Mouse (Mus musculus) left cerebral cortex, adult 11 months (tissue): ENCODE data around the gene Gpnmb.

Experiments
- DNase-seq: peaks from one replicate; pipeline ENCODE4 v3.0.0; 2022; ENCODE audit warnings: low spot score

Gene Gpnmb

GRCm38 (mm10) chr6:49031230-49031629, 5.1 kb upstream of the Gpnmb start:
- DNase-seq = no peak

- DNase-seq = no peak
Measured at GRCm38 (mm10) chr6:49032783-49033182, 3.6 kb upstream of the Gpnmb start.

GRCm38 (mm10) chr6:49037268-49037662, 919 bp downstream of the Gpnmb start:
- DNase-seq = no peak

GRCm38 (mm10) chr6:49039470-49040180, 3.3 kb downstream of the Gpnmb start:
- no peak for DNase-seq

DNA sequence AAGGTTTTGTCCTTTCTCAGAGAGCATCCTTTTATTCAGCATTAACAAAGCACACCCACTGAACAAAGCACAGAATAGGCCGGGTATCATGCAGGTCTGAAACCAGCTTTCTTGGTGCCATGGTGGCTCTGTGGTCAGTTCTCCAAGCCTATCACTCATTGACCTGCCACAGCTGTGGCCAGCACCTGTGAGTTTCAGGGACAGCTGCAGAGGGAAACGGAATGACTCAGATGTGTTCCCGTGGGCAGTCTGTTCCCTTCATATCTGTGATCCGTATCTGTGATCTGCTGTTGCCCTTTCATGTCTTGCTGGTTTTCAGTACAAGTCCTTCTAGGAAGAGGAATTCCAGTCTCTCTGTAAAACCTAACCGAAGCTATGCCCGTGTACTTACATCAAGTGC, 10.2 kb downstream of the Gpnmb start:
- no peak for DNase-seq

DNA sequence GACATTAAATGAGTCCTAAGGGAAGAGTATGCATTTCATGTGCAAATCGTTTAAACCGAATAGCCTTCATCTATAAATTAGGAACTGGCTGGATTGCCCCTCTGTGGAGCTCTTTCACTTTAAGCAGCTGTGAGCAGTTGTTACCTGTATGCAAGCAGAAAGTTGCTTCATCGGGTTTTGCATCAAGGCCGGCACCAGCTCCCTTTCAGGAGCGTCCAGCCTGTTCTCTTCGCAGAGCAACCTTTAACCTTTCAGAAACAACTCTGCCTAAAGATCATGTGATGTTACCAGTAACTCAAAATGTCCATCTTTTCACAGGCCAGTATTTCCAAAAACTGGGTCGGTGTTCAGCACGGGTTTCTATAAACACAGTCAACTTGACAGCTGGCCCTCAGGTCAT, 10.6 kb downstream of the Gpnmb start:
- DNase-seq = no peak

DNA sequence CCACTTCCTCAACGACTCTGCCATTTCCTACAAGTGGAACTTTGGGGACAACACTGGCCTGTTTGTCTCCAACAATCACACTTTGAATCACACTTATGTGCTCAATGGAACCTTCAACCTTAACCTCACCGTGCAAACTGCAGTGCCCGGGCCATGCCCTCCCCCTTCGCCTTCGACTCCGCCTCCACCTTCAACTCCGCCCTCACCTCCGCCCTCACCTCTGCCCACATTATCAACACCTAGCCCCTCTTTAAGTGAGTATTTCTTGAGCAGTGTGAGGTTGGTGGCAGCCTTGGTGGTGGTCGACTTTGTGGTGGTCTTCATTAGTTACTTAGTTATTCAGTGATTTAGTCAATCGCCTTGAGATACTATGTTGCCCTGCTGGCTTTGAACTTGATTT, 11.5 kb downstream of the Gpnmb start:
- no peak for DNase-seq

DNA sequence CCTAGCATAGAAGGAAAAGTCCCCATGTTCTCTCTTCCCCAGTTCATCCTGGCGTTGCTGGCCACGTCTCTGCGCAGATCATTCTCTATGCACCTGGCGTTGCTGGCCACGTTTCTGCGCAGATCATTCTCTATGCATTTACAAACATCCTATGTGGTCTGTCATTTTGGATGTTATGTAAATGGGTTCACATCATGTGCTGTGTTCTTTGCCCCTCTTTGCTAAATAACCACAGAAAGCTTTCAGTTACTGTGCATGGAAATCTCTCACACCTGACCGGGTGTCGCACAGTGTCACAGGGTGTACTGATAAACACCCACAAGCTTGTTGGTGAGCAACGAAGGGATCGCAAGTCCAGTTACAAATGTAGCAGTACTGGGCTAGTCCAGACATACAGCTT, 12.0 kb downstream of the Gpnmb start:
- DNase-seq = no peak

DNA sequence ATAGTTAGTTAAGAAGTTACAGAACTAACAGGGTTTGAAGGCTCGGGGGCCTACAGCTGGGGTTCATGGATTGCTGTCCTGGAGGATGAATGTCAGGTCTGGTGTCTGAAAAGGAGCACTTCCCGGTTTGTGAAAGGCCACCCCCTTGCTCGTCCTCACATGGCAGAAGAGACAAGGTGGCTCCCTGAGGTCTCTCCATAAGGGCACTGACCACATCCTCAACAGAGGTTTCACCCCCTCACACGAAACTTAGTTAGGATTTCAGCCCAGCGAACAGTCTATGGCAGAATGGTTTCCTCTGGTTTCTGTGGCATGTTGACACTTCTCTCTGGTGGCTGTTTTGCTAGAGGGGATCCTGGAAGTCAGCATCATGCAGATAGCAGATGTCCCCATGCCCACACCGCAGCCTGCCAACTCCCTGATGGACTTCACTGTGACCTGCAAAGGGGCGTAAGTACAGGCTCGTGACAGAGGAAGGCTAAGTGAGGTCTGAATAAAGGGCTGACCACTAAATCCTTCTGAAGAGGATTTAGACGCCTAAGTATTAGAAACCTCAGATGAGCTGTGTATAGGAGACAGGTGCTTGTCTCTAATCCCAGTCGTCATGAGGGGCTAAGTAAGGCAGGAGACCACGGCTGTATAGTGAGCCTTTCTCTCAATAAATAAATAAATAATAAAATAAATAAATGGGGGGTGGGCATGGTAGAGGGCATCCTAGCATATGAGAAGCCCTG, 14.5 kb downstream of the Gpnmb start:
- no peak for DNase-seq

DNA sequence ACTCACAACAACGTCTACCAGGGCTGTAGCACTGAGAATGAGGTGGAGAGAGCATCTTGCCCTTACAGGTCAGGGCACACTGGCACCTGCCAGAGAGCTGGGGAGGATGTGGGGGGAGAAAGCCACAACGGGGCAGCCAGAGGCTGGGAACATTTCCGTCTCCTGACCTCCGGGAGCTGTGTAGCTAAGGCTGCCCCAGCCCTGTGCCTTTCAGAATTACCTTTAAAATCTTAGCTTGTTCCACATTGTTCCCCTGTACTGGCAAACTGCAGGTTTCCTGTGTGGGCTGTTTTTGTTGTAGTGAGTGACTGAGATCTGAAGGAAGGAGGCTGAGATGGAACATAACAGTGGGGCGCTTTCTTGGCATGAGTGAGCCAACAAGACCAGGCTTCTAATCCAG, 15.8 kb downstream of the Gpnmb start:
- no peak for DNase-seq

- DNase-seq = no peak
Measured at GRCm38 (mm10) chr6:49055256-49055733, 18.9 kb downstream of the Gpnmb start.

- no peak for DNase-seq
Measured at GRCm38 (mm10) chr6:49056009-49056408, 19.7 kb downstream of the Gpnmb start.

DNA sequence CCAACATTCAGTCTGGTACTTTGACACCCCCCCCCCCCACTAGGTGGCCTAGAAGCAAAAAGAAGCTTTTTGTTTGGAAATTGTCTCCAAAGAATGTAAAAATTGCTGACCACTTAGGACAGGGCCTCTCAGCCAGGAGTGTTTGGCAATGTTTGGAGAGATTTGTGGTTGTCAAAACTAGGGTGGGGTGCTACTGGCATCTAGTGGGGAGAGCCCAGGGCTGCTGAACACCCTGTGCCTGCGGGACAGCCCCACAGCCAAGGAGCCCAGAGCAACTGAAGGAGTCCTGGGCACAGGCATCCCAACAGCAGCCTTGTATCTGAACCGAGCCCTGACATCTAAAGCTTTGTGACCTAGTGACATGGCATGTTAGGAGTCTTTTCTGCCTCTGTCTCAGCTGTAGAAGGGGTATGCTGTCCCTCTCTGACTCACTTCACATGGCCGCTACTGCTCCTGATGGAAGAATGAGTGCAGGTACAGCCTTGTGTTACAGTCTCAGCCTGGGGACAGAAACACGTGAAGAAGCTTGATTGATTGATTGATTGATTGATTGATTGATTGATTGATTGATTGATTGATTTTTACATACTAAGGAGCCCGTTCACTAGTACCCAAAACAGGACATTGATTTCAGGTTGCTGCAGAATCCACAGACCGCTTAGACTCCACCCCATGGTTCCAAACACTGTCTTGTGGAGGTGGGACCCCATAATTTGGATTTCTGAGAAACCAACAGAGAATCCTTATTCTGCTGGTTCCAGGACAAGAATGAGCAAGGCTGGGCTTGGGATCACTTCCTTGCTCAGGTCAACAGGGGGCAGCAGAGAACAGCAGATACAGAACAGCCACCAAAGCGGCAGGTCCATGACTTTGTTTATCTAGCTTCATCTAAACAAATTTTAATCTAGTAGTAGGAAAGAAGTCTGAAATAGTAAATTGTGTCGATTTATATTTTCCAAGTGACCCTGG, 21.0 kb downstream of the Gpnmb start:
- DNase-seq = no peak

DNA sequence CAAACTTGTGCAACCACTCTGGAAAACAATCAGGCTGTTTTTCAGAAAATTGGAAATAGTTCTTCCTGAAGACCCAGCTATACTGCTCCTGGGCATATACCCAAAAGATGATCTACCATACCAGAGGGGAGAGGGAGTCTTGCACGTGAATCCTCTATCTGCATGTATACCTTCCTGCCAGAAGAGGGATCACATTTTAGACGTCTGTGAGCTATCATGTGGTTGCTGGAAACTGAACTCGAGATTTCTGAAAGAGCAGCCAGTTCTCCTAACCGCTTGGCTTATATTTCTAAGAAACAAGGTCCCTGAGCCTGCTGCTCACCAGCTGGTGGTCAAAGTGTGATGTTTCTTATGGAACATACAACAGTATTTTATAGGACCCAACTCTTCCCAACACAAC, 32.0 kb downstream of the Gpnmb start:
- no peak for DNase-seq

DNA sequence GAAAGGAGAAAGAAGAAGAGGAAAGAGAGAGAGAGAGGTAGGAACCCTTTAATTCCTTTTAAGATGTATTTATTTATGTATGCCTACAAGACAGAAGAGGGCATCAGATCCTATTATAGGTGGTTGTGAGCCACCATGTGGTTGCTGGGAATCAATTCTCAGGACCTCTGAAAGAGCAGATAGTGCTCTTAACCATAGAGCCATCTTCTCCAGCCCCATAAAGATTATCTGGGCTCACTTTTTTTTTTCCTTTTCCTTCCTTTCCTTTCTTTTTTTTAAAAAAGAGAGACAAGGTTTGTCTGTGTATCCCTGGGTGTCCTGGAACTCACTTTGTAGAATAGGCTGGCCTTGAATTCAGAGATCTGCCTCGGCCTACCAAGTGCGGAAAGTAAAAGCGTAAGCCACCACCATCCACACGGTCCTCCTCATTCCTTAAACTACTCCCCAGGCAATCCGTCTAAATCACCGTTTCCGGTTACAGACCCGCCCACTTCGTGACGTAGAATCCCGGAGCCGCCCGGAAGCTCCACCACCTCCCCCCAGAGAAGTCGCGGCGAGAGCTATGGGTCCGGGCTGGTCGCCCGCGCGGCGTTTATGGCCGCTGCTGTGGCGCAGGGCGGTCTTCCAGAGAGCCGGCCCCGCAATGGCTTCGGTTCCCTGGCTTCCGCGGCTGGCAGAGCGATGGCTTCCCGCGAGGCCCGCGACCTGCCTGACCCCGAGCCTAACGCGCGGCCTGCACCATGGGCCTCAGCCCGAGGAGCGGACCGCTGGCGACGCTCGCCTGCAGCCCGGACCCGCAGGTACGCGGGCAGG, 37.2 kb downstream of the Gpnmb start, which contains the start of gene Malsu1:
Gene Malsu1, plus strand, starts transcription at position 492 of the 813 bp plus-strand sequence.
- DNase-seq = peak; percentile 90

DNA sequence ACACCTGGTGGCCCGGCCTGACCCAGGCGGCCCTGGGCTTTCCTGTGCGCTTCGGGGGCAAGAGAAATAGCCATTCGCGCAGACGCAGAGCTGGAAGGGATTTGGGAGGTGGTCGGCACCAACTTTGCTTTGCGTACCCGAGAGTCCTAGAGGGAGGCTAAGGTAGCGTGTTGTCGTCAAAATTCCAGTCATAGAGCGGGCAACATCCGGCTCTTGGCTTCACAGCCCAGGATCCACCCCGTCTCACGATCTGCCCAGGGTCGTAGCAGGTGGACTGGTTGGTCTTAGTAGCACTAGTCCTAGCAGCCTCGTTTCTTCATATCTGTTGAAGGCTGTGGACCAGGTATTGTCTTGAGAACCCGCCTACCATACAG, 37.8 kb downstream of the Gpnmb start:
- DNase-seq = no peak

- no peak for DNase-seq
Measured at GRCm38 (mm10) chr6:49077894-49078293, 41.5 kb downstream of the Gpnmb start.

DNA sequence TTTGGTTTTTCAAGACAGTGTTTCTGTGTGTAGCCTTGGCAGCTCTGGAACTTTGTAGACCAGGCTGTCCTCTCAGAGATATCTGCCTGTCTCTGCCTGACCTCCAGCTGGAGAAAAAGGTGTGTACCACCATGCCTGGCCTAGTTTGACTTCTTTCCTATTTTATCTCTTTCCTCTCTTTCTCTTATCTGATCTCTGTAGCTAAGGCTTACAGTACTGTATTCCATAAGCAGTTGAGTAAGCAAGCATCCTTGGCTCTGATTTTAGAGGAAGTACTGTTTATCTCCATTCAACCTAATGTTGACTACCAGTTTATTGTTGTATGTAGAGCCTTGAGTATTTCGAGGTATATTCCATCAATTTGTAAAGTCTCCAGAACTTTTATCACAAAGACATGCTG, 43.0 kb downstream of the Gpnmb start:
- no peak for DNase-seq

- DNase-seq = no peak
Measured at GRCm38 (mm10) chr6:49083008-49083407, 46.7 kb downstream of the Gpnmb start.

DNA sequence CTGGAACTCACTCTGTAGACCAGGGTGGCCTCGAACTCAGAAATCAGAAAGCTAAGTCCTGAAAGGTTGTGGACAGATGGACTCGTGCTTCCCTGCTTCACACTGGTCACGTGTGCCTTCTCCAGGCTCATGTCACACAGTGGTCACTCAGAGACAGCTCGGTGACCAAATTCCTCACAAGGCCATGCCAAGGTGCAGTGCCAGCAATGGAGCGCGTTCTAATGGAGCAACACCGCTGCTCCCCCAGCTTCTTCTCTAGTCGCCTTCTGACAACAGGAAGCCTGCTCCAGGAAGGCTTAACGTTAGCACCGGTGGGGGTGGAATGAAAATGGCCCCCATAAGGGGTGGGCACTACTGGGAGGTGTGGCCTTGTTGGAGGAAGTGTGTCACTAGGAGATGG, 58.6 kb downstream of the Gpnmb start:
- DNase-seq = no peak

DNA sequence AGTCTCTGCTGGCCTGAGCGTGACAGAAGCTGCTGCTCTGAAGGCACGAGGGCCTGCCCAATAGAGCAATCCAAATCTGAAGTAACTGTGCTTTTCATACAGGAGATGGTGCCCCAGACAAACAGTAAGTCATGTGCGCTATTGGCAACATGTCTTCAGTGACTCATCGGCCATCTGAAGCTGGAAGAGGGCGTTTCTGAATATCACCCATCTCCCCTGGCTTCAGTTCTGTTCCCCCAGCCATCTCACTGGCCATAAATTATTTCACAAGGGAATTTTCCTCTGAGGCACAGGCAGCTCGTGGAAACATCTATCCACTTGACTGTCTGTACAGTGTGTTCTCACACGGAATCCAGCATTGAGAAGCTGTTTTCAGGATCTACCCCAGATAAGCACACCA, 60.1 kb downstream of the Gpnmb start:
- DNase-seq = no peak
